In genomic region chr5:128524377-128525280, GRCm38 (mm10) we compare ENCODE assay signal across 11 mouse cellular contexts.
DNase-seq lines count a peak whose midpoint lies in the region; ATAC-seq lines count a peak whose summit lies in the region.
"Had no signal": no experiment of that assay in that cellular context is flagged by ENCODE, and none has a peak within 500 bp of the region (broad histone marks: within the 10 kb centered on the region; RNA-seq: fewer than 3 reads in every experiment).

No protein-coding gene starts in this region.

- no peak overlapping the region for H3K4me3 ChIP-seq in hindbrain, embryonic 13.5 days
- H3K4me3 ChIP-seq: limb, embryonic 15.5 days had no signal

- no peak overlapping the region for H3K9ac ChIP-seq in hindbrain, embryonic 13.5 days
- H3K9ac ChIP-seq: limb, embryonic 15.5 days had no signal

- peak; percentile 58 for ATAC-seq in hindbrain, embryonic 13.5 days (ENCODE audit: low FRiP score)

- H3K9me3 ChIP-seq in hindbrain, embryonic 13.5 days, result no peaks in the 10 kb centered on the region
- H3K9me3 ChIP-seq: limb, embryonic 15.5 days had no signal

- no peak overlapping the region for H3K4me2 ChIP-seq in hindbrain, embryonic 13.5 days
- H3K4me2 ChIP-seq: limb, embryonic 15.5 days had no signal

- DNase-seq in left cerebral cortex, adult 18-20 months (ENCODE audit: low spot score in 2 of 2), result peak; percentile 9 to 32
- DNase-seq in left cerebral cortex, adult 11 months (ENCODE audit: low spot score), result no peak
- DNase-seq in embryo, embryonic 11 days, result peak; percentile 50
- peak; percentile 40 for DNase-seq in neural tube, embryonic 10.5 days (ENCODE audit: extremely low spot score, low spot score)
- no peak for DNase-seq in layer of hippocampus, adult 8-10 months (ENCODE audit: low spot score in 2 of 2)
- DNase-seq in T-cell, adult 2 months (ENCODE audit: low spot score), result no peak
- no peak for DNase-seq in adrenal gland, postnatal 36 days
- DNase-seq: gastrocnemius, postnatal 25 days; kidney, adult 2 months had no signal

- H3K27ac ChIP-seq in hindbrain, embryonic 13.5 days, result no peak overlapping the region
- H3K27ac ChIP-seq: limb, embryonic 15.5 days had no signal

- 8% methylated on average over 26 of the region's 26 CpGs for WGBS in hindbrain, embryonic 13.5 days

- no peaks in the 10 kb centered on the region for H3K36me3 ChIP-seq in hindbrain, embryonic 13.5 days
- H3K36me3 ChIP-seq: limb, embryonic 15.5 days had no signal

- 0 out of 2 replicates have a peak, but pooled peaks cover 9% of the 10 kb centered on the region for H3K27me3 ChIP-seq in hindbrain, embryonic 13.5 days
- H3K27me3 ChIP-seq: limb, embryonic 15.5 days had no signal

- peaks cover 16% of the 10 kb centered on the region for H3K4me1 ChIP-seq in hindbrain, embryonic 13.5 days (replicated peaks)

Comparison
In these comparisons a context has a peak if more than half of its experiments do, and no peak if none do; other contexts are left out.
1. DNase-seq: peak in left cerebral cortex, adult 18-20 months (2 of 2), embryo, embryonic 11 days (single experiment) and neural tube, embryonic 10.5 days (single experiment); none in left cerebral cortex, adult 11 months (single experiment), layer of hippocampus, adult 8-10 months (0 of 2), T-cell, adult 2 months (single experiment) and adrenal gland, postnatal 36 days (0 of 2).